Mouse (Mus musculus) neural tube, embryonic 13.5 days (tissue): ENCODE data around the gene Pkd1l2. TPM values are rescaled to one million over a fixed set of nuclear protein-coding genes. Genes with fewer than 3 reads are reported as not detected.

Experiments
- ATAC-seq: fragments of 200-750 bp; cut with Nextera tagmentation; 2 replicates; pipeline ENCODE4 v1.8.0; 2017; ENCODE audit warnings: low read depth, mild to moderate bottlenecking, moderate TSS enrichment, moderate library complexity
- H3K27ac ChIP-seq: fragments of 300-500 bp; sonication (generic); replicated peaks from 2 replicates; pipeline ENCODE4 v1.5.1; 2015; ENCODE audit warnings: moderate library complexity, mild to moderate bottlenecking, inconsistent platforms
- H3K27me3 ChIP-seq: fragments of 300-500 bp; sonication (generic); 2 replicates; pipeline ENCODE4 v1.6.1; 2015; ENCODE audit warnings: mild to moderate bottlenecking, inconsistent platforms
- H3K36me3 ChIP-seq: fragments of 300-500 bp; sonication (generic); 2 replicates; pipeline ENCODE4 v1.6.1; 2015; ENCODE audit warnings: mild to moderate bottlenecking, inconsistent platforms
- H3K4me1 ChIP-seq: fragments of 300-500 bp; sonication (generic); replicated peaks from 2 replicates; pipeline ENCODE4 v1.6.1; 2015; ENCODE audit warnings: inconsistent platforms
- H3K4me2 ChIP-seq: fragments of 300-500 bp; sonication (generic); 2 replicates; pipeline ENCODE4 v1.6.1; 2015; ENCODE audit warnings: inconsistent platforms, mild to moderate bottlenecking, moderate library complexity
- H3K4me3 ChIP-seq: fragments of 300-500 bp; sonication (generic); 2 replicates; pipeline ENCODE4 v1.5.1; 2015; ENCODE audit warnings: mild to moderate bottlenecking, inconsistent platforms
- H3K9ac ChIP-seq: fragments of 300-500 bp; sonication (generic); 2 replicates; pipeline ENCODE4 v1.6.1; 2015; ENCODE audit warnings: moderate library complexity, mild to moderate bottlenecking, inconsistent platforms
- H3K9me3 ChIP-seq: fragments of 300-500 bp; sonication (generic); 2 replicates; pipeline ENCODE4 v1.6.1; 2016; ENCODE audit warnings: inconsistent platforms
- WGBS: fragments of 180-500 bp; shearing (Covaris S2); methylation state at CpG from one replicate; pipeline ENCODE4 v1.1.7; 2015; 5-methylcytosine and 5-hydroxymethylcytosine counted together
- polyA plus RNA-seq: library from polyadenylated mRNA; unstranded; fragments of >200 nt; fragmentation: Nextera tagmentation; extraction: Ambion mirVana; gene quantifications from 2 replicates; pipeline ENCODE4 v1.2.1, GENCODE M21; 2015

Gene Pkd1l2
- polyA plus RNA-seq, 1 experiment from 2014 or later, result not detected

- Histone ChIP-seq H3K4me3 (no peak overlapping the region), H3K9me3 (no peaks in the 10 kb centered on the region), H3K4me2 (no peak overlapping the region), H3K9ac (no peak overlapping the region), H3K27me3 (no peaks in the 10 kb centered on the region), H3K27ac (no peak overlapping the region), H3K4me1 (no peaks in the 10 kb centered on the region), H3K36me3 (no peaks in the 10 kb centered on the region)
- no peak for ATAC-seq
- 79% methylated on average over 7 of the region's 7 CpGs for WGBS
Observed at GRCm38 (mm10) chr8:117078367-117078926, 3.8 kb downstream of the Pkd1l2 start.

DNA sequence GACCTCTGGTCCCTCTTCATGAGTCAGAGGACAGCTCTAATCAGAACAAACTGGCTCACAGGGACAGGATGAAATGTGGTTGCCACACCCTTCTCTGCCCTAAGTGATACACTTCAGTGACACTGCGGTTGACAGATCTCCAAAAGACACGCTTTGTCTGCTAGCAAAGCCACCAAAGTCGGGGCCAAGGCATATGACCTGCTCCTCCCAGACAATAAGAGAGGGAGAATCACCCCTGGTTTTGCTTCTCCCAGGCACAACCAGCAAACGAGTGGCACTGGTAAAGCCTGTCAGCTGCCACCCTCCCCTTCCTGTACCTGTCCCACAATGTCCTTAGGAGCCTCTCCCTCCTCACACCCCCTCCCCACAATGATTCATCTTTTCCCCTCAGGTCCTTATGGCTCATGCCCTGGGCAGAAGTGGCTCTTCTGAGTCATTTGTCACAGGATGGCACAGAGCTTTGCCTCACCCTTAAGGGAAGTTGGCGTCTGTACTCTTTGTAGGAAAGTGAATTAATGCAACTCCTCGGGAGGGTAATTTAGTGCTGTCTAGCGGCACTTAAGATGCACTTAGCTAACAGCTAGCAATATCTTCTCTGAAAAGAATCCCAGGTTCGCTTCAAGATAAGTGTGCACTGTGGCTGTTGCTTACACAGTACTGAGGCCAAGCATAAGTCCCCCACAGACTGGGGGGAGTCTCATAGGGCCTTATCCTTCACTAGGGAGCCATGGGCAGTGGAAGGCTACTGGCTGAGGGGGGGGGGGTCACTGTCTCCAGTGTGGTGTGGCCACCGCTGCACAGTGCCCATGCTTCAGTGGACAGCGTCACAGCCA, 7.7 kb downstream of the Pkd1l2 start:
- Histone ChIP-seq H3K27me3 (no peaks in the 10 kb centered on the region), H3K4me2 (no peak overlapping the region), H3K9ac (no peak overlapping the region), H3K27ac (no peak overlapping the region; the same call in 1 of the 2 replicates), H3K4me1 (no peaks in the 10 kb centered on the region), H3K36me3 (no peaks in the 10 kb centered on the region), H3K9me3 (no peaks in the 10 kb centered on the region), H3K4me3 (no peak overlapping the region)
- WGBS, result 68% methylated on average over 10 of the region's 10 CpGs
- ATAC-seq, result 0 out of 2 replicates have a peak, but pooled peaks have one; percentile 27

DNA sequence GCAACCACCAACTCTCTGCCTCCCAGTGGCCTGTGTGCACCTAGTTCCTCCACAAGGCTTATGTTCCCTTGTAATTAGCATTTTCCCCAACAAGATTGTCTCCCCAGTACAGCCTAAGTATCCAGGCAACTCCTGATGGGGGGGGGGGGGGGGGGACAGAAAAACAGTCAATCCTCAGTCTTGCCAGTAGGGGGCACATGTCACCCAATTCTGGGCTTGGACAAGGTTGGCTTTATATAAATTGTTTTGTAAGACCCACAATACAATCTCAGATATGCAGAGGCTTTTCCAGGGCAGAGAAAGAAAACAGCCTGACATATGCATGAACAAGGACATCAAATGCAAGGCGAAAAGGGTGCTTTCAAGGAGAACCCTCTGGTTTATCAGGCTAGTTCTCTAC, 12.5 kb downstream of the Pkd1l2 start:
- H3K27me3 ChIP-seq, result no peaks in the 10 kb centered on the region
- 85% methylated on average over 1 of the region's 1 CpGs for whole genome bisulfite sequencing
- no peak overlapping the region for H3K4me3 ChIP-seq
- no peak overlapping the region for H3K4me2 ChIP-seq
- no peak overlapping the region for H3K27ac ChIP-seq
- H3K9me3 ChIP-seq, result no peaks in the 10 kb centered on the region
- H3K36me3 ChIP-seq, result no peaks in the 10 kb centered on the region
- no peaks in the 10 kb centered on the region for H3K4me1 ChIP-seq
- no peak for ATAC-seq
- H3K9ac ChIP-seq, result no peak overlapping the region

DNA sequence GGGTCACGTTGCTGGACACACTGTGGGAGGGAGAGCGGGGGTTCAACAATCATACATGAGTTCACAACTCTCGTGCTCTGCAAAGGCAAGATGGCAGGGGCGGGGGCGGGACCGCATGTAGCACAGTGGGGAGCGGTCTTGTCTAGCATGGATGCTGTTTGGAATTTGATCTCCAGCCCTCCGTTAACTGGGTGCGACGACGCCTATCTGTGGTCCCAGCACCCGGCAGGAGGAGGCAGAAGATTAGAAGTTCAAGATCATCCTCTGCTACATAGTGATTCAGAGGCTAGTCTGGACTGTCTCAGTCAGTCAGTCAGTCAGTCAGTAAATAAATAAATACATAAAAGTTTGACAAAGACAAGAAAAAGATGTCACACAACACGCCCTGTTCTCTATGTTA, 14.0 kb downstream of the Pkd1l2 start:
- no peak overlapping the region for H3K4me2 ChIP-seq
- no peak for ATAC-seq
- H3K27me3 ChIP-seq, result no peaks in the 10 kb centered on the region
- H3K27ac ChIP-seq, result no peak overlapping the region
- 81% methylated on average over 13 of the region's 13 CpGs for WGBS
- no peaks in the 10 kb centered on the region for H3K36me3 ChIP-seq
- no peak overlapping the region for H3K4me3 ChIP-seq
- no peaks in the 10 kb centered on the region for H3K9me3 ChIP-seq
- H3K4me1 ChIP-seq, result no peaks in the 10 kb centered on the region
- H3K9ac ChIP-seq, result no peak overlapping the region

- WGBS, result 87% methylated on average over 11 of the region's 11 CpGs
- no peak for ATAC-seq
Observed at GRCm38 (mm10) chr8:117067396-117067795, 14.9 kb downstream of the Pkd1l2 start.

DNA sequence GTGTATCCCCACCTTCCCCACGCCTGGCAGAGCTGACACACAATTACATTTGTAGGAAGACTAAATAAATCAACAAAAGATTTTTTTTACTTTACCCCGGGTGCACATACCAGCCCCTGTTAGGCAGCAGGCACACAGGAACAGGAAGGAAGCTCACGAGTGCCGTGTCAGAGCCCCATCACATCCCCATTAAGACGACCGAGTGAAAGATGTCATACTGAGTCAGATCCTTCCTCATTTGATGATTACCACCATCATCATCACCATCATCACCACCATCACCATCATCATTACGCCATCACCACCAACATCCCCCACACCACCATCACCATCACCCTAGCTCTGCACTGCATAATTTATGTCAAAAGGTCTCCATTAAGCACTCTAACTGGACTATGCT, 15.3 kb downstream of the Pkd1l2 start:
- no peak overlapping the region for H3K4me3 ChIP-seq
- WGBS, result 86% methylated on average over 7 of the region's 7 CpGs
- ATAC-seq, result no peak

More at GRCm38 (mm10) chr8:117067396-117067795, 14.9 kb downstream of the Pkd1l2 start:
- Histone ChIP-seq H3K4me2 (no peak overlapping the region), H3K36me3 (no peaks in the 10 kb centered on the region), H3K4me1 (no peaks in the 10 kb centered on the region), H3K27ac (no peak overlapping the region), H3K9ac (no peak overlapping the region), H3K4me3 (no peak overlapping the region), H3K9me3 (peaks cover 2% of the 10 kb centered on the region), H3K27me3 (no peaks in the 10 kb centered on the region)

GRCm38 (mm10) chr8:117061180-117061880, 20.9 kb downstream of the Pkd1l2 start:
- Histone ChIP-seq H3K36me3 (no peaks in the 10 kb centered on the region), H3K27ac (no peak overlapping the region), H3K27me3 (no peaks in the 10 kb centered on the region), H3K9ac (no peak overlapping the region), H3K9me3 (peaks cover 6% of the 10 kb centered on the region), H3K4me2 (no peak overlapping the region), H3K4me3 (no peak overlapping the region), H3K4me1 (peaks cover 5% of the 10 kb centered on the region; the same call in 1 of the 2 replicates)
- 59% methylated on average over 13 of the region's 13 CpGs for WGBS
- no peak for ATAC-seq

More for the DNA sequence above, 15.3 kb downstream of the Pkd1l2 start:
- H3K9me3 ChIP-seq, result peaks cover 6% of the 10 kb centered on the region
- no peak overlapping the region for H3K4me2 ChIP-seq
- H3K27me3 ChIP-seq, result no peaks in the 10 kb centered on the region
- no peaks in the 10 kb centered on the region for H3K36me3 ChIP-seq
- H3K9ac ChIP-seq, result no peak overlapping the region
- H3K27ac ChIP-seq, result no peak overlapping the region
- H3K4me1 ChIP-seq, result no peaks in the 10 kb centered on the region

GRCm38 (mm10) chr8:117060306-117060705, 21.9 kb downstream of the Pkd1l2 start:
- no peaks in the 10 kb centered on the region for H3K36me3 ChIP-seq
- H3K27me3 ChIP-seq, result no peaks in the 10 kb centered on the region
- 81% methylated on average over 13 of the region's 13 CpGs for WGBS
- ATAC-seq, result no peak
- H3K27ac ChIP-seq, result no peak overlapping the region
- H3K9ac ChIP-seq, result no peak overlapping the region
- no peak overlapping the region for H3K4me2 ChIP-seq
- H3K4me3 ChIP-seq, result no peak overlapping the region
- H3K4me1 ChIP-seq, result peaks cover 5% of the 10 kb centered on the region; the same call in 1 of the 2 replicates
- peaks cover 6% of the 10 kb centered on the region for H3K9me3 ChIP-seq

DNA sequence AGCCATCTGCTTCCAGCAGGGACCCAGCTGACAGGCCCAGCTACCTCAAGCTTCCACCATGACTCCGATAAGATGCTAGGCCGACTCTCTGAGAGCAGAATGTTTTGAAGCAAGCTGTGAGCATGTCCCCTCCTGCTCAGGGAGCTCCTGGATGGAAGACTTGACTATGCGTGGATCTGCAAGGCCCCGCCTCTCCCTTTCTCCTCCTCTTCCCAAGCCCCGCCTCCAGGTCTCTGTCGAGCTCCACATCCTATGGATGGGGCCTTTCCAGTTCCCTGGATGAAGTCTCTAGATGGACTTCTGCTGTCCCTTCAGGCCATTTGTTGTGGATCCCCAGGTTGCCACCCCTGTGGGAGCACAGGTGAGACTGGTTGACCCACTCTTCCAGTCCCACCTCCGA, 23.2 kb downstream of the Pkd1l2 start:
- peaks cover 6% of the 10 kb centered on the region for H3K9me3 ChIP-seq
- WGBS, result 71% methylated on average over 7 of the region's 7 CpGs
- ATAC-seq, result no peak
- H3K4me3 ChIP-seq, result no peak overlapping the region
- H3K9ac ChIP-seq, result no peak overlapping the region
- H3K4me1 ChIP-seq, result peaks cover 5% of the 10 kb centered on the region; the same call in 1 of the 2 replicates
- H3K4me2 ChIP-seq, result no peak overlapping the region
- H3K27ac ChIP-seq, result no peak overlapping the region
- H3K36me3 ChIP-seq, result no peaks in the 10 kb centered on the region
- H3K27me3 ChIP-seq, result no peaks in the 10 kb centered on the region

DNA sequence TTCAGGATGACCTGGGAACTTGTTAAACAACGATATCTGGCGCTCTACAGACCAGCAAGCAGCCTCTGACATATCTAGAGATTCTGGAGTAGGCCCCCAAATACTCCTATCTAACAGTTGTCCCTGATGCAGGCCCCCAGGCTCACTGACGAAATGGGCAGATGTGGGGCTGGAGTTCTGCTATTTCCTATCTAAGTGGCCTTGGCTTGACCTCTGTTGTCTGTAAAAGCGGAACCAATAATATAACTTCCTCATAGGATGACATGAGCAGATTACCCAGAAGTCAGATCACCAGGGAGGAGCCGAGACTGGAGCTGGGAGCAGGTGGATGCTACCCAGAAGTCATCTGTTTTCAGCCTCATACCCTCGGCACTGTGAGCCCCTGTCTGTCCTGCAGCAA, 27.2 kb downstream of the Pkd1l2 start:
- Histone ChIP-seq H3K4me2 (no peak overlapping the region), H3K27me3 (no peaks in the 10 kb centered on the region), H3K27ac (no peak overlapping the region), H3K36me3 (no peaks in the 10 kb centered on the region), H3K4me3 (no peak overlapping the region), H3K9ac (no peak overlapping the region), H3K9me3 (no peaks in the 10 kb centered on the region), H3K4me1 (no peaks in the 10 kb centered on the region)
- 73% methylated on average over 6 of the region's 6 CpGs for WGBS
- no peak for ATAC-seq

- H3K9ac ChIP-seq, result no peak overlapping the region
- ATAC-seq, result no peak
- no peaks in the 10 kb centered on the region for H3K27me3 ChIP-seq
- H3K27ac ChIP-seq, result no peak overlapping the region
- no peak overlapping the region for H3K4me3 ChIP-seq
- WGBS, result 94% methylated on average over 3 of the region's 3 CpGs
- no peaks in the 10 kb centered on the region for H3K9me3 ChIP-seq
- no peaks in the 10 kb centered on the region for H3K36me3 ChIP-seq
- no peaks in the 10 kb centered on the region for H3K4me1 ChIP-seq
- no peak overlapping the region for H3K4me2 ChIP-seq
Observed at GRCm38 (mm10) chr8:117054146-117054545, 28.1 kb downstream of the Pkd1l2 start.
